In genomic region chr1:64705230-64705629, GRCm38 (mm10) we compare ENCODE assay signal across 8 mouse cellular contexts. TPM values are rescaled to one million over a fixed set of nuclear protein-coding genes. Genes with fewer than 3 reads are reported as not detected.
A peak's percentile ranks its signal among the peaks of the same experiment; 100 is the strongest.
DNase-seq lines count a peak whose midpoint lies in the region; ATAC-seq and TF ChIP-seq lines count a peak whose summit lies in the region.

No protein-coding gene starts in this region.

- no peaks in the 10 kb centered on the region for H3K9me3 ChIP-seq in forebrain, embryonic 16.5 days (ENCODE audit: control insufficient read depth, low read length)
- no peaks in the 10 kb centered on the region for H3K9me3 ChIP-seq in liver, embryonic 11.5 days (ENCODE audit: control insufficient read depth, low read length)

- no peak overlapping the region for H3K27ac ChIP-seq in forebrain, embryonic 16.5 days (ENCODE audit: low read length)
- no peak overlapping the region for H3K27ac ChIP-seq in kidney, adult 2 months (ENCODE audit: insufficient read depth, low read depth, low read length)
- no peak overlapping the region for H3K27ac ChIP-seq in liver, embryonic 11.5 days (ENCODE audit: low read depth, low read length)

- no peak overlapping the region for H3K4me2 ChIP-seq in forebrain, embryonic 16.5 days (ENCODE audit: low read length)
- H3K4me2 ChIP-seq in liver, embryonic 11.5 days: no peak overlapping the region

- H3K4me3 ChIP-seq in forebrain, embryonic 16.5 days (replicated peaks; ENCODE audit: low read length): no peak overlapping the region
- H3K4me3 ChIP-seq in kidney, adult 2 months (ENCODE audit: insufficient read depth, low read depth, low read length): no peak overlapping the region
- H3K4me3 ChIP-seq in liver, embryonic 11.5 days (ENCODE audit: low read depth, low read length): no peak overlapping the region

- H3K9ac ChIP-seq in forebrain, embryonic 16.5 days (replicated peaks; ENCODE audit: low read depth, low read length): no peak overlapping the region
- H3K9ac ChIP-seq in liver, embryonic 11.5 days (ENCODE audit: low read depth, low read length): no peak overlapping the region

- peak; percentile 48 to 56 for DNase-seq in urinary bladder, postnatal 36 days (ENCODE audit: low spot score in 2 of 2)
- no peak for DNase-seq in urinary bladder, postnatal 4 days (ENCODE audit: low spot score in 2 of 2)
- DNase-seq in c-Kit-positive CD71-negative TER-119-negative erythroid progenitor cells, embryonic 14.5 days (ENCODE audit: low read depth): peak; percentile 69
- DNase-seq in kidney, adult 2 months: peak; percentile 84
- no peak for DNase-seq in liver, embryonic 11.5 days (ENCODE audit: low spot score)
- DNase-seq in ovary, postnatal 14 days (ENCODE audit: low spot score): peak; percentile 45
- peak; percentile 34 to 57 for DNase-seq in thymus, postnatal 36 days

- TF ChIP-seq CTCF in kidney, adult 2 months (conservative IDR thresholded peaks at IDR 0.05; ENCODE audit: insufficient read depth, insufficient read length, low read depth, low read length): 0 out of 2 replicates have a peak, but pooled peaks have one; percentile 14

- no peaks in the 10 kb centered on the region for H3K4me1 ChIP-seq in forebrain, embryonic 16.5 days (replicated peaks; ENCODE audit: control insufficient read depth, insufficient read depth, low read length)
- H3K4me1 ChIP-seq in kidney, adult 2 months (ENCODE audit: control insufficient read depth, insufficient read depth, low read length): peaks cover 2% of the 10 kb centered on the region; the same call in 1 of the 2 replicates
- no peaks in the 10 kb centered on the region for H3K4me1 ChIP-seq in liver, embryonic 11.5 days (replicated peaks; ENCODE audit: control insufficient read depth, insufficient read depth, low read length)

- ATAC-seq in forebrain, embryonic 16.5 days: peak; percentile 64; the same call in 1 of the 2 replicates
- peak; percentile 61; the same call in 1 of the 2 replicates for ATAC-seq in liver, embryonic 11.5 days (replicated peaks; ENCODE audit: low FRiP score)

- no peaks in the 10 kb centered on the region for H3K27me3 ChIP-seq in forebrain, embryonic 16.5 days (replicated peaks; ENCODE audit: control insufficient read depth, insufficient read depth, low read length)
- H3K27me3 ChIP-seq in kidney, adult 2 months (replicated peaks; ENCODE audit: control insufficient read depth, insufficient read depth, low read length): no peaks in the 10 kb centered on the region
- H3K27me3 ChIP-seq in liver, embryonic 11.5 days (replicated peaks; ENCODE audit: control insufficient read depth, insufficient read depth, low read length): no peaks in the 10 kb centered on the region

- no peak for TF ChIP-seq POLR2A in kidney, adult 2 months (IDR thresholded peaks at IDR 0.05; ENCODE audit: low read depth, low read length)

- H3K36me3 ChIP-seq in forebrain, embryonic 16.5 days (ENCODE audit: control insufficient read depth, insufficient read depth): peaks cover 5% of the 10 kb centered on the region; the same call in 1 of the 2 replicates
- no peaks in the 10 kb centered on the region; the same call in 1 of the 2 replicates for H3K36me3 ChIP-seq in kidney, adult 2 months (ENCODE audit: control insufficient read depth, insufficient read depth, low read length)
- 0 out of 2 replicates have a peak, but pooled peaks cover 5% of the 10 kb centered on the region for H3K36me3 ChIP-seq in liver, embryonic 11.5 days (ENCODE audit: control insufficient read depth, insufficient read depth, low read length)

- WGBS in forebrain, embryonic 16.5 days: 40% methylated on average over 6 of the region's 6 CpGs
- 39% methylated on average over 6 of the region's 6 CpGs for WGBS in kidney, adult 2 months
- 39% methylated on average over 6 of the region's 6 CpGs for WGBS in liver, embryonic 11.5 days

RNA-seq across cellular contexts. Expression of gene Ccnyl1, which starts 15.0 kb away (rescaled TPM):
- 3.9 and 4.4 TPM in 2 replicates for polyA plus RNA-seq in forebrain, embryonic 16.5 days (2015; fragmentation: Nextera tagmentation; extraction: Ambion mirVana)
- 17.0 and 18.7 TPM in 2 replicates for polyA plus RNA-seq in kidney, adult 2 months (2012; rRNA removed)
- 3.4 and 4.7 TPM in 2 replicates for polyA plus RNA-seq in liver, embryonic 11.5 days (2014; fragmentation: Nextera tagmentation; extraction: Ambion mirVana)

RNA-seq across cellular contexts. Expression of gene Fzd5, which starts 32.3 kb away (rescaled TPM):
- 0.48 and 0.61 TPM in 2 replicates for polyA plus RNA-seq in forebrain, embryonic 16.5 days (2015; fragmentation: Nextera tagmentation; extraction: Ambion mirVana)
- polyA plus RNA-seq in kidney, adult 2 months (2012; rRNA removed): 9.7 and 13.8 TPM in 2 replicates
- 2.2 and 2.7 TPM in 2 replicates for polyA plus RNA-seq in liver, embryonic 11.5 days (2014; fragmentation: Nextera tagmentation; extraction: Ambion mirVana)

Comparison
In these comparisons a context has a peak if more than half of its experiments do, and no peak if none do; other contexts are left out.
1. DNase-seq: peak in urinary bladder, postnatal 36 days (2 of 2), c-Kit-positive CD71-negative TER-119-negative erythroid progenitor cells, embryonic 14.5 days (single experiment), kidney, adult 2 months (single experiment), ovary, postnatal 14 days (single experiment) and thymus, postnatal 36 days (2 of 2); none in urinary bladder, postnatal 4 days (0 of 2) and liver, embryonic 11.5 days (single experiment).